Mouse (Mus musculus) spleen, adult 18-20 months (tissue): ENCODE measurements around the gene Phactr4.

Experiments used
- DNase-seq, 2 experiments: peaks; one replicate each; pipeline ENCODE4 v3.0.0; 2022; ENCODE audit warnings: mixed read lengths in 2 of 2

Phactr4 gene

GRCm38 (mm10) chr4:132329115-132329834, 93.0 kb downstream of the Phactr4 start, which contains the start of gene Trnau1ap:
Gene Trnau1ap (minus strand): TSS chr4:132329538.
- DNase-seq, result peak; percentile 82 to 92

GRCm38 (mm10) chr4:132328391-132328982, 93.8 kb downstream of the Phactr4 start:
- no peak for DNase-seq

DNA sequence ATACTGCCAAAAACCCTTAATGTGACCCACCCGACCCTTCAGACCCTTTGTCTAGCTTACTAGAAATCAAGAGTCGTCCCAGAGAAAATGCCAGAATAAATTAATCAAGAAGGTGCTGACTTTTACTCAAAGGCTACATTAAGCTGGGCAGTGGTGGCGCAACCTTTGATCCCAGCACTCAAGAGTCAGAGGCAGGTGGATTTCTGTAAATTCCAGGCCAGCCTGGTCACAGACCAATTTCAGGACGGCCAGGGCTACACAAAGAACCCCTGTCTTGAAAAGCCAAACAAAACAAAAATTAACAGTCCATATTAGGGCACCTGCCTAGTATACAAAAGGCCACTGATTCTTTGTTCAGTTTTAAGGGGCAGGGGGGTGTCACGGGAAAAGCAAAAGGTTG, 95.8 kb downstream of the Phactr4 start:
- no peak for DNase-seq

DNA sequence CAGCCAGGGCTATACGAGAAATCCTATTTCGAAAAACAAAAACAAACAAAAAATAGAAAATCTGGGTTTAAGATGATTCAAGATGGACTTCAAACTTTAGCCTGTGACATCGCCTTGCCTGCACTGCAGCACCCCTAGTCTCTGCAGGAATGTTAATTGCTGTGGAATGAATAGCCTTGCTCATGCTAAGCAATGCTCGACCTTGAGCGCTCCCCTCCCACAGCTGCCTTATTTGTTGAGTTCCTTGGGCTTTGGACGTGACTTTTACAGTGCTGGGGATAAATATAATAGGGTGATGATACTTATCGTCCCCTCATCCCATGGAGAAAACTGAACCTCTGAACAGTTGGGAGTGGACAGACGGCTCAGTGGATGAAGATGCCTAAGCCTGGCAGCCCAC, 106.6 kb downstream of the Phactr4 start:
- DNase-seq, result no peak

DNA sequence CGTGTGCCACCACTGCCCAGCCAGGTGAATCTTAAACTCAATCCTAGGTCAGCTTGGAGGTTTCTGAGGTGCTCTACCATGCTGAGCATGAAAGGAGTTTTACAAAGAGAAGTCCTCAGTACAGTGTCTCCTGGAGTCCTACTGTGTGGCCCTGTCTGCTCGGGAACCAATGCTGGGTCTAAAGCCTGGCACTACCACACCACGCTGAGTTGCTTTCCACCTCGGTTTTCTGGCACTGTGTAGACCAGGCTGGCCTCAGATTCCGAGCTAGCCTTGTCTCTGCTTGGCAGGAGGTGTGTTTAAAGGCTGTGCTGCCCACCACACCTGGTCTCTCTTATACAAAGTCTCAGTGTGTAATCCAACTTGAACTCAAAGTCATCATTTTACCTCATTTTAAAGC, 109.7 kb downstream of the Phactr4 start:
- no peak for DNase-seq

DNA sequence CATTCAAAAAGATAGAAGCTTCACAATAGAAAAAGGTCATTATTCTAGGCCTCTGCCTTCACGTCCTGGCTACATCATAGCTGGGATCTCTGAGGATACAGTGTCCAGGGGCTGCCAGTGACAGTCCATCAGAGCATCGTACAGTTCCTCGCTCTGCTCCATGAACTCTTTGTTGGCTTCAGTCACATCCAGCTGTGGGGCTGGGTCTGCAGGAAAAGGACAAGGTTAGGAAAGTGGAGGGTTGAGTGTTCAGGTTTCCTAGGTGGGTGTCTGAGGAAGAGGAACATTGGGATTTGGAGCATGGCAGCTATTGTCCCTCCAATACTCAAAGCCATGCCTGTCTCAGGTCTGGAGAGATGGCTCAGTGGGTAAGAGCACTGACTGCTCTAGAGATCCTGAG, 110.5 kb downstream of the Phactr4 start:
- DNase-seq, result no peak

GRCm38 (mm10) chr4:132311209-132311608, 111.1 kb downstream of the Phactr4 start:
- DNase-seq, result no peak

GRCm38 (mm10) chr4:132309849-132310472, 112.3 kb downstream of the Phactr4 start:
- peak; percentile 16 to 55 for DNase-seq

- peak in 1 of 2 experiments; percentile 22 for DNase-seq
Observed at GRCm38 (mm10) chr4:132309140-132309848, 113.0 kb downstream of the Phactr4 start.

DNA sequence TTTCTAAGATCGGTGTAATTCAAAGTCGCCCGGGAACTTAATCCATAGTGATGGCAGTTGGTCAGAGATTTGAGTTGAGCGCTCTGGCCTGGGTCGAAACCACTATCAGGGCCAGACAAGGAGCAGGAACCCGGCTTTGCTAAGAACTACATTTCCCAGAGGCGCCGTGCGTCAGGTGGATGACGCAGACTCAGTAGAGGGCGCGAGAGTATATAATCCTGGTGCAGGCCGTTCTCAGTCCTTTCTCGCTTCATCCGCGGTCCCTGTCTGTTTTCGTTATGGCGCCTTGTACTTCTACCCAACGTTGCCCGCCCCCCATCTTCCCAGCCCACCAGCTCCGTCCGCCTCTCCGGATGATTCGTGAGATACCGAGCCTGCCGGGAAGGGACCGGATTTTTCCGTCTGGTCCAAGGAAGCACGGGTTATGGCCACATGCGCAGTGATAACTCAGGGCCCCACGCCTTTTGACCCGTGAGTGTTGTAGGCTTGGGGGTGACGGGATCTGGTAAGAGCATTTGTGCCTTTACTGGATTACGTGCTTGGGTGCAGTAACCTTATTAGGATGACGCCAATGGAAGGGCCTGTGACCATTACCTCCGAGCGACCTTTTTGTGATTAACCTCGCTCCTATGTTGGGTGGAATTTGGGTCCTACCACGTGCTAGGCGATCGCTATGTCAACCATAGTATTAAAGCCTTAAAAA, 113.7 kb downstream of the Phactr4 start:
- DNase-seq, result peak; percentile 80

GRCm38 (mm10) chr4:132306004-132306403, 116.3 kb downstream of the Phactr4 start:
- DNase-seq, result no peak
